9 mouse cellular contexts compared by ENCODE assay signal in the genomic region with DNA sequence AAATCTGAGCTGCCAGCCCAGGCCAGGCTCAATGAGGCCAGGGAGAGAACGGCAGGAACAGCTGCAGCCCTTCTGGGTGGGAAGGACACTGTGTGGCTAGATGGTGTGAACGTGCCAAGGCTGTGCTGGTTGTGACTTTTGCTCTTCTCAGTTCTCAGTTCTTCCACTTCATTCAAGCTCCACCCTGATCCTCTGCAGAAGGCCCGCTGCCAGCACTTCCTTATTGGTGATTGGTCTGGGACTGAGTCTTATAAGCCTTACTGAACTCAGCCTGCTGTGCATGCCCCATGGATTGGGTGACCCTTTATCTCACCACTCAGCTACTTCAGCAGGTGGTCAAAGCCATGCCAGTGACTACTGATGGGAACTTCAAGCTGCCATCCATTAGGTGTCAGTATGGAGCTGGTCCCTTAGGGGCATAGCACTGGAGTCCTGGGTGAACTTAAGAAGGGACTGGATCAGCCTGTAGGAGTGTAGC. TPM values are rescaled to one million over a fixed set of nuclear protein-coding genes. Genes with fewer than 3 reads are reported as not detected.
DNase-seq lines count a peak whose midpoint lies in the region; ATAC-seq lines count a peak whose summit lies in the region.
"Had no signal": no experiment of that assay in that cellular context is flagged by ENCODE, and none has a peak within 500 bp of the region (broad histone marks: within the 10 kb centered on the region; RNA-seq: fewer than 3 reads in every experiment).

No protein-coding gene starts in this region.

- no peaks in the 10 kb centered on the region for H3K36me3 ChIP-seq in intestine, embryonic 16.5 days (ENCODE audit: control insufficient read depth, insufficient read depth, low read length)

- ATAC-seq in intestine, embryonic 16.5 days: peak; percentile 77
- no peak for ATAC-seq in monocyte, adult 5-6 weeks (replicated peaks; ENCODE audit: insufficient number of reproducible peaks, low FRiP score, low TSS enrichment, poor library complexity, severe bottlenecking)
- ATAC-seq: Patski had no signal

- H3K27ac ChIP-seq in intestine, embryonic 16.5 days (ENCODE audit: low read length): no peak overlapping the region

- no peak overlapping the region for H3K4me3 ChIP-seq in intestine, embryonic 16.5 days (ENCODE audit: low read length)

- 34% methylated on average over 3 of the region's 3 CpGs for WGBS in intestine, embryonic 16.5 days

- H3K9me3 ChIP-seq in intestine, embryonic 16.5 days (ENCODE audit: control insufficient read depth, low read length): no peaks in the 10 kb centered on the region

- peak; percentile 1 for DNase-seq in embryo, embryonic 10.5 days (ENCODE audit: low spot score)
- no peak for DNase-seq in embryo, embryonic 11 days
- DNase-seq in thymus, postnatal 14 days: peak; percentile 3
- DNase-seq in thymus, adult 18-20 months: no peak
- no peak for DNase-seq in right cerebral cortex, postnatal 14 days
- no peak for DNase-seq in layer of hippocampus, postnatal 36 days

- no peak overlapping the region for H3K9ac ChIP-seq in intestine, embryonic 16.5 days (ENCODE audit: low read depth, low read length)

- H3K4me1 ChIP-seq in intestine, embryonic 16.5 days (ENCODE audit: control insufficient read depth, insufficient read depth, low read length): no peaks in the 10 kb centered on the region

- H3K27me3 ChIP-seq in intestine, embryonic 16.5 days (replicated peaks; ENCODE audit: control insufficient read depth, insufficient read depth, low read length): no peaks in the 10 kb centered on the region

- H3K4me2 ChIP-seq in intestine, embryonic 16.5 days (ENCODE audit: low read depth, low read length): no peak overlapping the region

RNA-seq across cellular contexts. Expression of gene Atp2b3, which starts 23.6 kb away (rescaled TPM):
- 0.18 and 0.32 TPM in 2 replicates for polyA plus RNA-seq in intestine, embryonic 16.5 days (2015; fragmentation: Nextera tagmentation; extraction: Ambion mirVana)
- total RNA-seq in layer of hippocampus, postnatal 36 days (2021): 100 to 1,000 TPM; 151 to 152 TPM
- not detected in 3 replicates for total RNA-seq in monocyte, adult 5-6 weeks (2017)

RNA-seq across cellular contexts. Expression of gene Bgn, which starts 43.0 kb away (rescaled TPM):
- polyA plus RNA-seq in intestine, embryonic 16.5 days (2015; fragmentation: Nextera tagmentation; extraction: Ambion mirVana): 48.1 and 54.3 TPM in 2 replicates
- total RNA-seq in layer of hippocampus, postnatal 36 days (2021): 10 to 100 TPM; 15.5 to 19.3 TPM
- total RNA-seq in monocyte, adult 5-6 weeks (2017): not detected in 3 replicates

Comparison
In these comparisons a context has a peak if more than half of its experiments do, and no peak if none do; other contexts are left out.
1. DNase-seq: peak in embryo, embryonic 10.5 days (single experiment) and thymus, postnatal 14 days (single experiment); none in embryo, embryonic 11 days (single experiment), thymus, adult 18-20 months (0 of 2), right cerebral cortex, postnatal 14 days (single experiment) and layer of hippocampus, postnatal 36 days (0 of 2).
2. RNA of gene Atp2b3, which starts 23.6 kb away (total RNA-seq): 151 to 152 TPM in layer of hippocampus, postnatal 36 days; not detected in monocyte, adult 5-6 weeks; every median in the first group is over 100 times any median in the second.
3. RNA of gene Bgn, which starts 43.0 kb away (total RNA-seq): 15.5 to 19.3 TPM in layer of hippocampus, postnatal 36 days; not detected in monocyte, adult 5-6 weeks; every median in the first group is over 10 times any median in the second.